Mouse (Mus musculus) cortical plate, adult 2 months (tissue): ENCODE measurements around the gene Actr1b.

Experiments
- CTCF ChIP-seq: fragments of 200-500 bp; IDR thresholded peaks from 2 replicates; pipeline ENCODE4 v1.5.1; 2011; ENCODE audit warnings: mild to moderate bottlenecking, control low read depth, low read length; ENCODE audit not compliant: insufficient read depth; ENCODE audit errors: extremely low read depth
- POLR2A ChIP-seq: fragments of 200-500 bp; IDR thresholded peaks from 2 replicates; pipeline ENCODE4 v1.6.1; 2011; ENCODE audit warnings: mild to moderate bottlenecking, low read length, control low read depth; ENCODE audit not compliant: insufficient read depth; ENCODE audit errors: extremely low read depth

DNA sequence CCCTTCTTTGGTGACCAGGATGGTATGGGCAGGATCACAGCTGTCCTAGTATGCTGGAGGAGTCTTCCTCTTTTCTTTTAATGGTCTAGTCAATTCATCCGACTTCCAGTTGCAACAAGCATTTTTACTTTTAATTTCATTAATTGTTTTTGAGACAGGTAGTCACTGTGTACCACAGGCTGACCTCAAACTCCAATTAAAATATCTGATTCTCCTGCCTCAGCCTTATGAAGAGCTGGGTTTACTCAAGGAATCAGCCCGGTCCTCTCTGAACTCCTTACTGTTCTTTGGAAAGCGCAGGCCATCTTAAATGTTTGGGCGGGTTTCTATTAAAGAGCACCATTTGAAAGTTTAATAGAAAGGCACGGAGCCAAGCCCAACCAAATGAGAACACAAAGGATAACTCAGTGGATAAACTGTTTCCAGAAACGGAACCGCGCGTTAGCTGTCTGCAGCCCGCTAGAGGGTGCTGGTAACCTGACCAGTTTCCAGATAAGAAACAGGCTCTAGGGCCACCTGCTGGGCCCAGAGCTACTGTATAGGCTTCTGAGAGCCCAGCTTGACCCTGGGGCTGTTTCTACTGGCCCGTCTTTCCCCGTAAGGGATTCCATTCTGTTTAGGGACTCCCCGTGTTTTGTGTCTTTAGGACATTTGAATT lies 30.3 kb downstream of the Actr1b start:
- TF ChIP-seq CTCF (peak; percentile 87), POLR2A (no peak)
